Mouse (Mus musculus) stomach, postnatal 0 days (tissue): ENCODE data around the gene Lyrm7.

Experiments used
- CTCF ChIP-seq: IDR thresholded peaks from 2 replicates; pipeline ENCODE4 v1.5.1; 2016; ENCODE audit warnings: antibody characterized with exemption, low read depth, mild to moderate bottlenecking, moderate library complexity
- EP300 ChIP-seq: optimal IDR thresholded peaks from 2 replicates; pipeline ENCODE3; 2016; ENCODE audit warnings: antibody characterized with exemption

DNA sequence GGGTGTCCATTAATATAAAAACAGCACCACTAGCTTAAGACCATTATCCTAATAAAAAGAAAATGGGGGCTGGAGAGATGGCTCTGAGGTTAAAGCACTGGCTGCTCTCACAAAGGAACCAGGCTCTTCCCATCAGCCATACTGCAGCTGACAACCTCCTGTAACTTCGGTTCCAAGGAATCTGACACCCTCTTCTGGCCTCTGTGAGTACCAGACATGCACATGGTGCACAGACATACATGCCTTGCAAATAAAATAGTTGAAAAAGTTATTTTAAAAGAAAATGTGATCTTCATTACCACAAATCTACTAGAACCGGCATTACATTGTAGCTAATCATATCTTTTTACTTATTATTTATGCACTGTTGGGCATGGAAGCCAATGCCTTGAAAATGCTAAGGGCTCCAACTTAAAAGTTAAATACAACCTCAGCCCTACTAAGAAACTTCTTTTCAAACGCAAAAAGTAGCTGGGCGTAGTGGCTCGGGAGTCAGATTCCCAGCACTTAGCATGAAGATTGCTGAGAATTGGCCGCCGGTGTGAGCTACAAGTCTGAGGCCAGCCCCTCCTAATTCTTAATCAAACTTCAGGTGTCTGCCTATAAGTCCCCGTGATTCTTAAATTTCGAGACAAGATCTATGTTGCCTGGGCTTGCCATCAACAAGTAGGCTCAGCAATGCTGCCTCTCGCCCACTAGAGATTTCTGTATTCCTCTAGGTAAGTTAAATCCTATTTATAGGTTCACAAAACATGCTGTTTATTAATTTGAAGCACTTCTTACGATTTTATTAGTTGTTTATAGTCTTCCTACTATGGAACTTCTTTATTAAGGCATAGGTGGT is 1.2 kb downstream of the Lyrm7 start:
- TF ChIP-seq CTCF, result peak; percentile 74
- no peak for TF ChIP-seq EP300
